Mouse (Mus musculus) limb, embryonic 14.5 days (tissue): ENCODE measurements around the gene Lrrc75a. TPM values are rescaled to one million over a fixed set of nuclear protein-coding genes. Genes with fewer than 3 reads are reported as not detected.

ENCODE experiments used
- ATAC-seq: fragments of 200-750 bp; cut with Nextera tagmentation; 2 replicates; pipeline ENCODE4 v1.8.0; 2017; ENCODE audit warnings: low read depth, moderate number of reproducible peaks, moderate TSS enrichment; ENCODE audit not compliant: low FRiP score
- DNase-seq: peaks from one replicate; pipeline ENCODE4 v3.0.0-alpha.2; 2015; ENCODE audit warnings: low spot score
- H3K27ac ChIP-seq: fragments of 300-500 bp; sonication (generic); replicated peaks from 2 replicates; pipeline ENCODE4 v1.5.1; 2014; ENCODE audit warnings: low read depth, mild to moderate bottlenecking, low read length, moderate library complexity, mixed read lengths
- H3K27me3 ChIP-seq: fragments of 300-500 bp; sonication (generic); 2 replicates; pipeline ENCODE4 v1.6.1; 2014; ENCODE audit warnings: low read length, mixed read lengths; ENCODE audit not compliant: control insufficient read depth, insufficient read depth
- H3K36me3 ChIP-seq: fragments of 300-500 bp; sonication (generic); 2 replicates; pipeline ENCODE4 v1.6.1; 2014; ENCODE audit warnings: mild to moderate bottlenecking, low read length, moderate library complexity, mixed read lengths; ENCODE audit not compliant: control insufficient read depth, insufficient read depth
- H3K4me1 ChIP-seq: fragments of 300-500 bp; sonication (generic); 2 replicates; pipeline ENCODE4 v1.6.1; 2014; ENCODE audit warnings: antibody characterized with exemption, low read length, mixed read lengths; ENCODE audit not compliant: control insufficient read depth, insufficient read depth
- H3K4me2 ChIP-seq: fragments of 300-500 bp; sonication (generic); replicated peaks from 2 replicates; pipeline ENCODE4 v1.6.1; 2014; ENCODE audit warnings: low read depth, mild to moderate bottlenecking, low read length, moderate library complexity; ENCODE audit not compliant: severe bottlenecking
- H3K4me3 ChIP-seq: fragments of 300-500 bp; sonication (generic); replicated peaks from 2 replicates; pipeline ENCODE4 v1.5.1; 2014; ENCODE audit warnings: low read length
- H3K9ac ChIP-seq: fragments of 300-500 bp; sonication (generic); 2 replicates; pipeline ENCODE4 v1.6.1; 2014; ENCODE audit warnings: mild to moderate bottlenecking, low read depth, low read length, moderate library complexity; ENCODE audit not compliant: severe bottlenecking
- H3K9me3 ChIP-seq: fragments of 300-500 bp; sonication (generic); 2 replicates; pipeline ENCODE4 v1.6.1; 2016; ENCODE audit warnings: low read length; ENCODE audit not compliant: control insufficient read depth
- POLR2A ChIP-seq: fragments of 200-500 bp; IDR thresholded peaks from 2 replicates; pipeline ENCODE4 v1.8.0; 2012; ENCODE audit warnings: inconsistent platforms, mild to moderate bottlenecking, moderate library complexity, borderline replicate concordance; ENCODE audit not compliant: insufficient read depth, insufficient read length; ENCODE audit errors: extremely low read depth
- WGBS: fragments of 180-500 bp; shearing (Covaris S2); extraction: QIAGEN DNeasy Blood & Tissue Kit; methylation state at CpG from one replicate; pipeline ENCODE4 v1.1.7; 2014; 5-methylcytosine and 5-hydroxymethylcytosine counted together
- polyA plus RNA-seq, 2 experiments: library from polyadenylated mRNA; depleted of rRNA in 1 of 2; stranded (reverse) in 1 of 2; unstranded in 1 of 2; fragments of >200 nt; fragmentation: Nextera tagmentation in 1 of 2; extraction: Ambion mirVana in 1 of 2; gene quantifications; 2 replicates each; pipeline versions ENCODE4 v1.2.1 to v1.2.3; 2012 to 2014

Gene Lrrc75a
- polyA plus RNA-seq, 2 experiments: 13.7 to 19.2 TPM

DNA sequence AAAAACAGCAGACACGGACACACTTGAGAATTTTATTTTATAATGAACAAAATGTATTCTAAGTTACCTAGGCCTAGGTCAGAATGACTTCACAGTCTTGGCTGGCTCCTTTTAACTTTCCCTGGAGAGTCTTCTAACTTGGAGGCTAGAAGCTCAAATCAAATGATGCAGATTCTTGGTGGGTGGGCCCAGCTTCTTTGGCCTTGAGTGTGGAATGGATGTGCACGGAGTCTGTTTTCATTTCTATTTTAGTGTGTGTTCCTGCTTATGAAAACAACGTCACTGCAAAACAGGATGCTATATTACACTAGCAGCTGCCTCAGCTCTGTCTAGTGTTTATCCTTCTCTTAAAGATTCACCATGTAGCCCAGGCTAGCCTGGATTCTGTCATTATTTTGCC, 12.9 kb downstream of the Lrrc75a start:
- Histone ChIP-seq H3K9ac (no peak overlapping the region), H3K4me1 (peaks cover 36% of the 10 kb centered on the region), H3K27ac (0 out of 2 replicates have a peak overlapping the region, but pooled peaks have one; percentile 28), H3K27me3 (no peaks in the 10 kb centered on the region), H3K4me3 (no peak overlapping the region), H3K4me2 (no peak overlapping the region), H3K9me3 (no peaks in the 10 kb centered on the region), H3K36me3 (no peaks in the 10 kb centered on the region; the same call in 1 of the 2 replicates)
- WGBS: 46% methylated on average over 3 of the region's 3 CpGs
- ATAC-seq (no peak), DNase-seq (peak; percentile 64)
- TF ChIP-seq POLR2A: no peak

DNA sequence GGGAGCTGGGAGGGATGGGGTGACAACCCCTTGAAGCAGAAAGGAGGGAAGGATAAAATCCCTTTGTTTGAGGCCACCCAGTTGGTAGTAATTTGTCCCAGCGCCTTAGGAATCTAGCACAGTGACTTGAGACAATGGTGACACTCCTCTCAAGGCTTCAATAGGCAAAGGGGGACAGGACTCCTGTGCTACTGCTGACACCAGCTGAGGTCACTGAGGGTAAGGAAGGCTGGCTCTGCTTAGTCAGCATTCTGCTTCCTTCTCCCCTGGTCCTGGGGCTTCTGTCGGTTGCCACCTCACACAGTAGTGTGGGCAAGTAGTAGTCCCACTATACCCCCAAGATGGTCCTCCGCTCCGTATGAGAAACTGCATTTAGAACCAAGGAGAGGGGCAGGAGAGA, 17.2 kb downstream of the Lrrc75a start:
- Histone ChIP-seq H3K9ac (no peak overlapping the region), H3K27me3 (no peaks in the 10 kb centered on the region), H3K27ac (no peak overlapping the region), H3K4me2 (no peak overlapping the region), H3K4me1 (peaks cover 38% of the 10 kb centered on the region), H3K36me3 (no peaks in the 10 kb centered on the region), H3K9me3 (no peaks in the 10 kb centered on the region), H3K4me3 (no peak overlapping the region)
- DNase-seq (no peak), ATAC-seq (no peak)
- TF ChIP-seq POLR2A: no peak
- WGBS: 52% methylated on average over 4 of the region's 4 CpGs

DNA sequence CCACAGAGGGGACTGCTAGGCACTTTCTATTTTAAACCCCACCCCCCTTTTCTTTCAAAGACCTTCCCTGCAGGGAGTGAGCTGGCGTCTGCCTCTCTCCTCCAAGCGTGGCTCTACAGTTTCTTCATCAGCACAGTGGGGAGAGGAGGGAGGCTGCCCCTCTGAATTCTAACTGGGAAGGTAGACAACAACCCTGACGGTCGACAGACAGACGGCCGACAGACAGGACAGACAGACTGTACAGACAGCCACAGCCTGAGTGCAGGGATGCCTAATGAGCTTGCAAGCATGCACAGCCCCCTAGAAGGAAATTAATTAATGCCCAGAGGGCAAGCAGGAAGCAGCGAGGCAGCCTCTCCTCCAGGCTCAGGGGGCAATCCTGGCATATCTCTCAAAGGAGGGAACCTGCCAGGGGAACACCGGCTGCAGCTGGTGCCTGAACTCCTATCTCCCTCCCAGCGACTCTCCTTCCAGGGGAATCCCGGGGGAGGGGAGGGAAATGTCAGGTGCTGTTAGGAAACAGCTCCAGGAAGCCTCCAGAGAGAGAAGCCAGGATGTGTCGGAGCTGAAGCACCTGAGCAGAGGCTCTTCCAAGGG, 18.0 kb downstream of the Lrrc75a start:
- Histone ChIP-seq H3K27me3 (no peaks in the 10 kb centered on the region), H3K27ac (no peak overlapping the region), H3K4me3 (no peak overlapping the region), H3K9ac (peak overlapping the region; percentile 25), H3K4me1 (peaks cover 41% of the 10 kb centered on the region), H3K9me3 (no peaks in the 10 kb centered on the region), H3K36me3 (no peaks in the 10 kb centered on the region), H3K4me2 (peak overlapping the region; percentile 23; the same call in 1 of the 2 replicates)
- no peak for TF ChIP-seq POLR2A
- WGBS: 1% methylated on average over 11 of the region's 11 CpGs
- DNase-seq (no peak), ATAC-seq (no peak)

DNA sequence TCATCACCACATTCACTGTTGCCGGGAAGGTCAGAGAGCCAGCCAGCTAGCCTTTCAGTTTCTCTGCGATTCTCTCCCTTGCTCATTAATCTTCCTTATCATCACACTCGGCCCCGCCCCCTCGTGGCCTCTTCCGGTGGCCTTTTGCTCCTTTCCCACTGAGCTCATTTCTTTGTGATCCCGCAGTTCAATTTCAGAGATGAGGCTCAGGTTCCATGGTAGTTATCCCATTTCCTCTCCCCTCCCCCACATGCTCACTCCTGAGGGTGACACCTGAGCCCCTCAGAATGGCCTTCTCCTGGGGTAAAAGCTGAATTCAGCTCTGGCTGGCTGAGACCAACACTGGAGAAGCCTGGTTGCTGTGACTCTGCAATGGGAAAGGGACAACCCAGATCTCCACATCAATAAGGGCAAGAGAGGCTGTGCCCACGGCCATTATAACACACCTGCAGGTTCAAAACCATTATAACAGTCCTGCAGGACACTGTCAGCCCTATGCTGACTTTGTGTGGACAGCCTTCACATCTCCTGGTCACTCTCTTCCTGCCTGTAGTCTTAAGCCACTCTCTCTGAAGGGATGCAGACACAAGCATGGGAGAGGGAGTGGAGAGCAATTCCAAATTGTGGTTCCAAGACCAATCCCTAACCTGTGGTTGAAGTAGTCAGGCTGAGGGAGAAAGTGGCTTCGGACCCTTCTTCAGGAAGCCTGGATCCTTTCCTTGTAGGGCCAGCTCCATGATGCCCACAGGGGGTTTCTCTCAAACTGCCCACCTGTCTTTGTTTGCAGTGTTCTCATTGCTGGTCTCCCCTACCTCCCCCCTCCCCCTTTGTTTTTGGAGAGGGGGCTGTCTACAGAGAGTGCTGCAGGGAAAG, 18.7 kb downstream of the Lrrc75a start:
- no peaks in the 10 kb centered on the region for H3K9me3 ChIP-seq
- no peak for DNase-seq
- no peak for ATAC-seq
- TF ChIP-seq POLR2A: no peak
- no peaks in the 10 kb centered on the region for H3K27me3 ChIP-seq
- WGBS: 2% methylated on average over 9 of the region's 9 CpGs
- no peaks in the 10 kb centered on the region for H3K36me3 ChIP-seq
- H3K9ac ChIP-seq: peak overlapping the region; percentile 25; the same call in 1 of the 2 replicates
- H3K4me2 ChIP-seq: no peak overlapping the region; the same call in 1 of the 2 replicates
- H3K4me1 ChIP-seq: peaks cover 39% of the 10 kb centered on the region
- H3K4me3 ChIP-seq: no peak overlapping the region
- 0 out of 2 replicates have a peak overlapping the region, but pooled peaks have one; percentile 14 for H3K27ac ChIP-seq
